Mouse (Mus musculus): ENCODE data around the gene Itga10. TPM values are rescaled to one million over a fixed set of nuclear protein-coding genes. Genes with fewer than 3 reads are reported as not detected.
A peak's percentile ranks its signal among the peaks of the same experiment; 100 is the strongest.

The Itga10 gene
- polyA plus RNA-seq (2016; fragmentation: Nextera tagmentation; extraction: Ambion mirVana): 0.71 and 1.3 TPM in 2 replicates

- Histone ChIP-seq H3K36me3 (peaks cover 26% of the 10 kb centered on the region), H3K9ac (no peak within 1 kb of the TSS), H3K27ac (no peak within 1 kb of the TSS), H3K9me3 (replicated peaks) (no peaks in the 10 kb centered on the region), H3K27me3 (no peaks in the 10 kb centered on the region), H3K4me1 (no peaks in the 10 kb centered on the region), H3K4me3 (no peak within 1 kb of the TSS), H3K4me2 (replicated peaks) (no peak within 1 kb of the TSS)
- ATAC-seq (ENCODE audit: low FRiP score): no peak
- 67% methylated on average over 7 of the region's 7 CpGs for WGBS
Observed at GRCm38 (mm10) chr3:96645018-96645649, at the start of gene Itga10. Gene Itga10, plus strand, starts transcription at chr3:96645584.

GRCm38 (mm10) chr3:96595661-96596060 lies 49.7 kb upstream of the Itga10 start:
- 22% methylated on average over 6 of the region's 6 CpGs for WGBS
- Histone ChIP-seq H3K4me2 (replicated peaks) (peak overlapping the region; percentile 94), H3K27ac (no peak overlapping the region), H3K4me1 (peaks cover 52% of the 10 kb centered on the region), H3K27me3 (peaks cover 32% of the 10 kb centered on the region), H3K4me3 (no peak overlapping the region; the same call in 1 of the 2 replicates), H3K9ac (no peak overlapping the region), H3K36me3 (no peaks in the 10 kb centered on the region), H3K9me3 (replicated peaks) (no peaks in the 10 kb centered on the region)
- ATAC-seq (ENCODE audit: low FRiP score): no peak

- Histone ChIP-seq H3K9me3 (replicated peaks) (no peaks in the 10 kb centered on the region), H3K4me1 (peaks cover 52% of the 10 kb centered on the region), H3K9ac (peak within 1 kb of the TSS; percentile 78), H3K4me3 (peak within 1 kb of the TSS; percentile 52), H3K27me3 (peaks cover 32% of the 10 kb centered on the region), H3K36me3 (no peaks in the 10 kb centered on the region), H3K27ac (peak within 1 kb of the TSS; percentile 79), H3K4me2 (replicated peaks) (peak within 1 kb of the TSS; percentile 94)
- ATAC-seq (ENCODE audit: low FRiP score): no peak
- 2% methylated on average over 20 of the region's 23 CpGs for WGBS
Observed at GRCm38 (mm10) chr3:96596228-96596707, 49.1 kb upstream of the Itga10 start, which contains the start of gene Ankrd34a. Gene Ankrd34a, plus strand, starts transcription at chr3:96596636.

GRCm38 (mm10) chr3:96596855-96597254 lies 48.5 kb upstream of the Itga10 start:
- no peak for ATAC-seq (ENCODE audit: low FRiP score)
- Histone ChIP-seq H3K9ac (peak overlapping the region; percentile 78), H3K9me3 (replicated peaks) (no peaks in the 10 kb centered on the region), H3K36me3 (no peaks in the 10 kb centered on the region), H3K27me3 (peaks cover 32% of the 10 kb centered on the region), H3K4me2 (replicated peaks) (peak overlapping the region; percentile 94), H3K27ac (no peak overlapping the region), H3K4me1 (peaks cover 52% of the 10 kb centered on the region), H3K4me3 (peak overlapping the region; percentile 52)
- under 1% methylated on average over 11 of the region's 12 CpGs for WGBS

GRCm38 (mm10) chr3:96597435-96597891 lies 47.9 kb upstream of the Itga10 start:
- Histone ChIP-seq H3K27me3 (peaks cover 32% of the 10 kb centered on the region), H3K4me2 (replicated peaks) (peak overlapping the region; percentile 94), H3K36me3 (no peaks in the 10 kb centered on the region), H3K4me1 (peaks cover 57% of the 10 kb centered on the region), H3K4me3 (peak overlapping the region; percentile 52), H3K27ac (peak overlapping the region; percentile 79), H3K9me3 (replicated peaks) (no peaks in the 10 kb centered on the region), H3K9ac (peak overlapping the region; percentile 78)
- WGBS: under 1% methylated on average over 40 of the region's 40 CpGs
- ATAC-seq (ENCODE audit: low FRiP score): no peak

GRCm38 (mm10) chr3:96598156-96599068 lies 47.0 kb upstream of the Itga10 start:
- peak overlapping the region; percentile 79 for H3K27ac ChIP-seq
- H3K4me1 ChIP-seq: peaks cover 58% of the 10 kb centered on the region
- peaks cover 32% of the 10 kb centered on the region for H3K27me3 ChIP-seq
- peak overlapping the region; percentile 52 for H3K4me3 ChIP-seq
- no peaks in the 10 kb centered on the region for H3K9me3 ChIP-seq (replicated peaks)
- H3K36me3 ChIP-seq: no peaks in the 10 kb centered on the region
- H3K9ac ChIP-seq: peak overlapping the region; percentile 78
- no peak for ATAC-seq (ENCODE audit: low FRiP score)
- WGBS: 1% methylated on average over 53 of the region's 54 CpGs
- peak overlapping the region; percentile 94 for H3K4me2 ChIP-seq (replicated peaks)

- Histone ChIP-seq H3K9ac (peak overlapping the region; percentile 78; the same call in 1 of the 2 replicates), H3K36me3 (no peaks in the 10 kb centered on the region), H3K4me2 (replicated peaks) (peak overlapping the region; percentile 94), H3K27ac (0 out of 2 replicates have a peak overlapping the region, but pooled peaks have one; percentile 79), H3K4me3 (peak overlapping the region; percentile 52; the same call in 1 of the 2 replicates), H3K9me3 (replicated peaks) (no peaks in the 10 kb centered on the region), H3K4me1 (peaks cover 64% of the 10 kb centered on the region), H3K27me3 (peaks cover 32% of the 10 kb centered on the region)
- 38% methylated on average over 8 of the region's 8 CpGs for WGBS
- ATAC-seq (ENCODE audit: low FRiP score): no peak
Observed at GRCm38 (mm10) chr3:96599069-96599393, 46.4 kb upstream of the Itga10 start.

GRCm38 (mm10) chr3:96599411-96599810 lies 46.0 kb upstream of the Itga10 start:
- Histone ChIP-seq H3K4me2 (replicated peaks) (0 out of 2 replicates have a peak overlapping the region, but pooled peaks have one; percentile 2), H3K27ac (no peak overlapping the region), H3K4me3 (no peak overlapping the region), H3K36me3 (0 out of 2 replicates have a peak, but pooled peaks cover 3% of the 10 kb centered on the region), H3K4me1 (peaks cover 66% of the 10 kb centered on the region), H3K9ac (no peak overlapping the region), H3K27me3 (peaks cover 32% of the 10 kb centered on the region), H3K9me3 (replicated peaks) (no peaks in the 10 kb centered on the region)
- WGBS: 68% methylated on average over 3 of the region's 3 CpGs
- ATAC-seq (ENCODE audit: low FRiP score): no peak

GRCm38 (mm10) chr3:96600639-96601250 lies 44.6 kb upstream of the Itga10 start, which contains the start of gene Lix1l:
Gene Lix1l, plus strand, starts transcription at chr3:96601149.
- peaks cover 21% of the 10 kb centered on the region for H3K27me3 ChIP-seq
- peaks cover 71% of the 10 kb centered on the region for H3K4me1 ChIP-seq
- H3K4me3 ChIP-seq: peak within 1 kb of the TSS; percentile 94
- H3K9me3 ChIP-seq (replicated peaks): no peaks in the 10 kb centered on the region
- ATAC-seq (ENCODE audit: low FRiP score): peak; percentile 95
- H3K4me2 ChIP-seq (replicated peaks): peak within 1 kb of the TSS; percentile 75
- peak within 1 kb of the TSS; percentile 98 for H3K27ac ChIP-seq
- H3K36me3 ChIP-seq: peaks cover 7% of the 10 kb centered on the region; the same call in 1 of the 2 replicates
- peak within 1 kb of the TSS; percentile 97 for H3K9ac ChIP-seq
- 1% methylated on average over 27 of the region's 27 CpGs for WGBS

GRCm38 (mm10) chr3:96601251-96601787 lies 44.1 kb upstream of the Itga10 start:
- Histone ChIP-seq H3K36me3 (peaks cover 7% of the 10 kb centered on the region; the same call in 1 of the 2 replicates), H3K9ac (peak overlapping the region; percentile 97), H3K27ac (peak overlapping the region; percentile 98), H3K4me2 (replicated peaks) (peak overlapping the region; percentile 75), H3K4me1 (peaks cover 65% of the 10 kb centered on the region), H3K4me3 (peak overlapping the region; percentile 94), H3K27me3 (peaks cover 16% of the 10 kb centered on the region), H3K9me3 (replicated peaks) (no peaks in the 10 kb centered on the region)
- 1% methylated on average over 34 of the region's 40 CpGs for WGBS
- ATAC-seq (ENCODE audit: low FRiP score): peak; percentile 74

GRCm38 (mm10) chr3:96601941-96602703 lies 43.3 kb upstream of the Itga10 start:
- peak overlapping the region; percentile 75 for H3K4me2 ChIP-seq (replicated peaks)
- H3K27me3 ChIP-seq: peaks cover 8% of the 10 kb centered on the region
- H3K36me3 ChIP-seq: peaks cover 7% of the 10 kb centered on the region; the same call in 1 of the 2 replicates
- peak overlapping the region; percentile 97 for H3K9ac ChIP-seq
- peak overlapping the region; percentile 98 for H3K27ac ChIP-seq
- H3K4me1 ChIP-seq: peaks cover 57% of the 10 kb centered on the region
- H3K9me3 ChIP-seq (replicated peaks): no peaks in the 10 kb centered on the region
- WGBS: 24% methylated on average over 10 of the region's 10 CpGs
- peak overlapping the region; percentile 94 for H3K4me3 ChIP-seq
- no peak for ATAC-seq (ENCODE audit: low FRiP score)

Data from hindbrain, embryonic 12.5 days (tissue).